Mouse (Mus musculus) cerebellum, postnatal 25 days (tissue): ENCODE results near the gene Ints14.
"Not testable (repeated sequence)": the region's sequence is repeated elsewhere in the genome, so short reads cannot be mapped to it uniquely, and the experiment has no call there.

Experiments
- DNase-seq, 2 experiments: peaks; one replicate each; pipeline ENCODE4 v3.0.0; 2021; ENCODE audit warnings: mixed read lengths in 2 of 2

The Ints14 gene

GRCm38 (mm10) chr9:65020128-65020527, 59.4 kb downstream of the Ints14 start:
- no peak for DNase-seq

GRCm38 (mm10) chr9:65020991-65021886, 60.5 kb downstream of the Ints14 start, which contains the start of gene Hacd3:
Gene Hacd3 (minus strand): TSS chr9:65021693.
- DNase-seq = peak; percentile 92 to 96

DNA sequence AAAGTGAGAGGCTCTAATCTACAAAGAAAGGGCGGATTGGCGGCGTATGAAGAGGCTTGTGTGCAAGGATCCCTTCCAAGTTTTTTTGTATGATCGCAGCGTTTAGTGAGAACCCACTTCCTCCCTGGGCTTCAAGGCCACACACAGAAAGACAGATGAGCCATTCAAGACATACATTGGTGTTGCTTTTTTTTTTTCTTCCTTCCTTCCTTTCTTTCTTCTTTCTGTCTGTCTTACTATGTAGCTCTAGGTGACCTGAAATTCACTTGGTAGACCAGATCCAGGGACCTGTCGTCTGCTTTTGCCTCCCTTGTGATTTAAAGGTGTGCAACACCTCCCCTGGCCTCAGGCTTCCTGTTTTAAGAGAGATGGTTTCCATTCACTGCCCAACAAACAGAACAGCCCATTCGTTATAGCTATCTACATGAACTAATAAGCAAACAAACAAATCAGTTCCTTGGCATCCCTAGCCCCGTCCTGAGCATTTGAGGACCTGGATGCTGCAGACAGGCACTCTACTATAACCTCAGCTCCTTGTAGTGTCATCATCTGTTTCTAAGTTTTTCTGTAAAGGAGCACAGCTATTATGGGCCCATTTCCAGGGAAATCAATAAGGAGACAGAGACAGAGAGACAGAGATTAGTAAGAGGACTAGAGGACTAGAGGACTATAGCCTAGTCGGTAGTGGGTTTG, 61.3 kb downstream of the Ints14 start:
- no peak for DNase-seq

GRCm38 (mm10) chr9:65022580-65023135, 62.0 kb downstream of the Ints14 start:
- no peak for DNase-seq

DNA sequence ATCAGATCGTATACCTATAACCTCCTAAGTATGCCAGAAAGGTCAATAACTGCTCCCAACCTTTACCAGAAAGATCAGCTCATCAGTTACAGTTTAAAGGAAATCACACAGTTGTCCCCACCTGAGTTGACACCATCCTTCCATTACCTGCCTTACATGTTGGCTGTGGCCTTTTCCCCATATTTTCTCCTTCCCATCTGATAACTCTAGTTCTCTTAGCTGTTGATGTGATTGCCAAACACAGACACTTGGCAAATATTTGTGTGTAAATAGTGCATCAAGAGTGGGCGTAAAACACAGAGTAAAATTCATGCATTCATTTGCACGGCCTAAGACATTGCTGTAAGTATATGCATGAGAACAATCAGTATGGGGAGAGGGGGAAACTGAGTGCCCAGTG, 62.7 kb downstream of the Ints14 start:
- no peak for DNase-seq

- DNase-seq = no peak
Observed at GRCm38 (mm10) chr9:65027241-65027640, 66.5 kb downstream of the Ints14 start.

GRCm38 (mm10) chr9:65028313-65028712, 67.6 kb downstream of the Ints14 start:
- DNase-seq = no peak

DNA sequence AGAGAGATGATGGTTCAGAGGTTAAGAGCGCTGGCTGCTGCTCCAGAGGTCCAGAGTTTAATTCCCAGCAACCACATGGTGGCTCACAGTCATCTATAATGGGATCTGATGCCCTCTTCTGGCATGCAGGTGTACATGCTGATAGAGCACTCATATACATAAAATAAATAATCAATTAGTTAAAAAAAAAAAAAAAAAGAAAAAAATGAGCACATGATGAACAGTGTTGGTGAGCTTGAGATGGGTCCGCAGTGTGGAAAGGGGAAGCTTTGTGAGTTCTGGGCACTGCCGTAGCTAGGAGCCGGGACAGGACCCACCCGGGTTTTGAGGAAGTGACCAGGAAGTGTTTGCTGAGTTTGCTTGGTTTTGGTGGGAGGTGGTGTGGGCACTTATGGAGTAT, 70.7 kb downstream of the Ints14 start:
- not testable (repeated sequence) for DNase-seq

- DNase-seq = no peak
Observed at GRCm38 (mm10) chr9:65031894-65032268, 71.2 kb downstream of the Ints14 start.

GRCm38 (mm10) chr9:65032269-65033108, 71.8 kb downstream of the Ints14 start, which contains the start of gene Dpp8:
Gene Dpp8 (plus strand): TSS chr9:65032414.
- peak; percentile 96 to 98 for DNase-seq

- peak in 1 of 2 experiments; percentile 40 for DNase-seq
Observed at GRCm38 (mm10) chr9:65036456-65036855, 75.8 kb downstream of the Ints14 start.
